Mouse (Mus musculus) megakaryocyte, embryonic 14.5 days (primary cell): ENCODE results near the gene Trank1.

Experiments used
- FLI1 ChIP-seq: IDR thresholded peaks from 2 replicates; pipeline ENCODE4 v1.6.1; 2012; ENCODE audit warnings: low read length, inconsistent platforms, mixed read lengths
- GATA1 ChIP-seq: IDR thresholded peaks from 3 replicates; pipeline ENCODE4 v1.6.1; 2012; ENCODE audit warnings: mixed read lengths, low read length, inconsistent platforms, borderline replicate concordance

DNA sequence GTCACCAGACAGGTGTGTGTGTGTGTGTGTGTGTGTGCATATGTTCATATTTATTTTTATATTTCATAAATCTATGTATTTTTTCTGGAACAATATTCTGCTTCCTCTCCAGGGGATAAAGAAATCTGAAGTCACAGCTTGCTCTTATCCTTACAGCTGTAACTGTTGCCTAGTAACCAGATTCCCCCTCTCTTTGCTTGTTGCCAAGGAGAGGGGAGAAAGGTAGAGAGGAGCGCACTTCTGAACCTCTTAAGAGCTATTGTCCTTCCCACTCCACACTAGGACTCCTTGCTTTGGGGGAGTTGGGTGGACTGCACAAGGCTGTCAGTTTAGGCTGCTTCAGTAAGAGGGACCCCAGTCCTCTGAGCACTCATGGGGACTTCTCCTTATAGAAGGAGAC lies 40.1 kb downstream of the Trank1 start:
- TF ChIP-seq GATA1 (no peak), FLI1 (no peak)
